ENCODE assay signal across 13 mouse cellular contexts in the genomic region with DNA sequence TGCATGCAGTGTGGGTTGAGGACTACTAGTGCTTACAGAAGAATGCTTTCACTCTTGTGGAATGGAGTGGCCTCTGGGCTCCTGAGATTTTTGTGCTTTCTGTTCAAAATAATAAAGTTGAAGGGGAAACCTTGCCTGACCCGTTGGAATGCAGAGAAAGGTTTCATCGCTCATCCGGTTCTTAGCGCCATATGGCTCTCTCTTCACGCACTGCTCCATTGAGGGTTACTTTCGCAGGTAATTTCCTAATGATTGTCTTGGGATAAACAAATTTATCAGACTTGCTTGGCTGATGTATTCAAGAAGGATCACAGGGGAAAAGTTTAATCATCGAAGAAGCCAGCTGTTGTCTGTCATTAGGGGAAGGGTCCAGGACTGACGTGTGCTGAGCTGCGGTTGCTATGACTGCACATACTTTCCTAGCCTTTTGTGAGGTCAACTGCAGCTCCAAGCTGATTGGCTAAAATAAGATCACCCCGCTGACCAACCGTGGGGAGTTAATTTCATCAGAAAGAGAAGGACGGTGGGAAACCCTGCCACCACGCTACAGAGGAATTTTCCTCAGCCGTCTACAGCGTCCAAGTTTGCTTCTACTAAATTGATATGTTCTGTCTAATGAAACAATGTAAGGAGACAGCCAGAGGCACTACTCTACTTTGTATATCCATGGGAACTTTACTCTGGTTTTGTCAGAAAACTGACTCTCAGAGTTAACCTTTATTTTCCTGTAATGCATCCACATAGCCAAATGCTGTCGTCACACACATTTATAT.
DNase-seq lines count a peak whose midpoint lies in the region; ATAC-seq and TF ChIP-seq lines count a peak whose summit lies in the region.
"Had no signal": no experiment of that assay in that cellular context is flagged by ENCODE, and none has a peak within 500 bp of the region (broad histone marks: within the 10 kb centered on the region; RNA-seq: fewer than 3 reads in every experiment).

No protein-coding gene starts in this region.

- WGBS in intestine, embryonic 15.5 days: 59% methylated on average over 16 of the region's 16 CpGs
- WGBS in neural tube, embryonic 15.5 days: 45% methylated on average over 16 of the region's 16 CpGs
- WGBS in thymus, adult 2 months: 93% methylated on average over 16 of the region's 16 CpGs

- no peak overlapping the region for H3K4me2 ChIP-seq in intestine, embryonic 15.5 days (replicated peaks)
- no peak overlapping the region for H3K4me2 ChIP-seq in neural tube, embryonic 15.5 days
- H3K4me2 ChIP-seq: liver, embryonic 13.5 days had no signal

- H3K27ac ChIP-seq in intestine, embryonic 15.5 days: no peak overlapping the region
- no peak overlapping the region for H3K27ac ChIP-seq in neural tube, embryonic 15.5 days (replicated peaks)
- H3K27ac ChIP-seq in thymus, adult 2 months (ENCODE audit: control insufficient read depth, insufficient read depth, low read length): no peak overlapping the region
- H3K27ac ChIP-seq: gastrocnemius, adult 2 months; liver, embryonic 13.5 days had no signal

- no peak for TF ChIP-seq POLR2A in thymus, adult 2 months (IDR thresholded peaks at IDR 0.05; ENCODE audit: control insufficient read depth, extremely low read depth, insufficient read depth, low read length, poor library complexity)

- no peaks in the 10 kb centered on the region for H3K36me3 ChIP-seq in intestine, embryonic 15.5 days
- no peaks in the 10 kb centered on the region for H3K36me3 ChIP-seq in neural tube, embryonic 15.5 days
- H3K36me3 ChIP-seq in thymus, adult 2 months (ENCODE audit: control insufficient read depth, insufficient read depth, low read length): no peaks in the 10 kb centered on the region
- H3K36me3 ChIP-seq: G1E; liver, embryonic 13.5 days had no signal

- no peaks in the 10 kb centered on the region for H3K9me3 ChIP-seq in intestine, embryonic 15.5 days
- H3K9me3 ChIP-seq in neural tube, embryonic 15.5 days (replicated peaks): no peaks in the 10 kb centered on the region
- H3K9me3 ChIP-seq: liver, embryonic 13.5 days had no signal

- H3K4me3 ChIP-seq in intestine, embryonic 15.5 days (replicated peaks): no peak overlapping the region
- H3K4me3 ChIP-seq in neural tube, embryonic 15.5 days (replicated peaks): no peak overlapping the region
- H3K4me3 ChIP-seq in thymus, adult 2 months (ENCODE audit: control insufficient read depth, insufficient read depth, low read length): no peak overlapping the region
- H3K4me3 ChIP-seq: gastrocnemius, adult 2 months; liver, embryonic 13.5 days had no signal

- peak; percentile 45 for DNase-seq in heart, adult 11 months
- DNase-seq in heart, adult 8-10 months (ENCODE audit: low spot score): no peak
- peak; percentile 26 for DNase-seq in embryo, embryonic 11 days
- no peak for DNase-seq in spleen, adult 12 weeks (ENCODE audit: low spot score)
- DNase-seq in thymus, adult 2 months: no peak
- DNase-seq: cerebellum, adult 11 months; gastrocnemius, adult 2 months; liver, embryonic 13.5 days; right cerebral cortex, adult 18-20 months had no signal

- no peak overlapping the region for H3K9ac ChIP-seq in intestine, embryonic 15.5 days
- H3K9ac ChIP-seq in neural tube, embryonic 15.5 days (replicated peaks): no peak overlapping the region
- H3K9ac ChIP-seq: liver, embryonic 13.5 days had no signal

- no peaks in the 10 kb centered on the region for H3K27me3 ChIP-seq in intestine, embryonic 15.5 days (replicated peaks)
- H3K27me3 ChIP-seq in neural tube, embryonic 15.5 days (replicated peaks): no peaks in the 10 kb centered on the region
- no peaks in the 10 kb centered on the region for H3K27me3 ChIP-seq in thymus, adult 2 months (ENCODE audit: control insufficient read depth, insufficient read depth, low read length)
- H3K27me3 ChIP-seq: liver, embryonic 13.5 days had no signal

- no peaks in the 10 kb centered on the region for H3K4me1 ChIP-seq in intestine, embryonic 15.5 days (replicated peaks)
- 0 out of 2 replicates have a peak, but pooled peaks cover 2% of the 10 kb centered on the region for H3K4me1 ChIP-seq in neural tube, embryonic 15.5 days
- no peaks in the 10 kb centered on the region for H3K4me1 ChIP-seq in thymus, adult 2 months (replicated peaks; ENCODE audit: control insufficient read depth, insufficient read depth, low read length)
- H3K4me1 ChIP-seq: liver, embryonic 13.5 days had no signal

- 0 out of 2 replicates have a peak, but pooled peaks have one; percentile 36 for ATAC-seq in intestine, embryonic 15.5 days
- ATAC-seq in neural tube, embryonic 15.5 days (ENCODE audit: low FRiP score): peak; percentile 72; the same call in 1 of the 2 replicates
- no peak for ATAC-seq in megakaryocyte progenitor cell, adult 5-6 weeks (replicated peaks; ENCODE audit: poor library complexity)

- no peak for TF ChIP-seq CTCF in thymus, adult 2 months (IDR thresholded peaks at IDR 0.05; ENCODE audit: borderline replicate concordance, control insufficient read depth, extremely low read depth, insufficient read depth, low read length, poor library complexity)

Comparison
In these comparisons a context has a peak if more than half of its experiments do, and no peak if none do; other contexts are left out.
1. DNase-seq: peak in heart, adult 11 months (single experiment) and embryo, embryonic 11 days (single experiment); none in heart, adult 8-10 months (single experiment), spleen, adult 12 weeks (single experiment) and thymus, adult 2 months (single experiment).